Mouse (Mus musculus) heart, embryonic 13.5 days (tissue): ENCODE measurements around the gene Pde6g. TPM values are rescaled to one million over a fixed set of nuclear protein-coding genes. Genes with fewer than 3 reads are reported as not detected.

Experiments
- ATAC-seq: fragments of 200-750 bp; cut with Nextera tagmentation; 2 replicates; pipeline ENCODE4 v1.8.0; 2017; ENCODE audit warnings: moderate TSS enrichment; ENCODE audit not compliant: insufficient number of reproducible peaks, low FRiP score, low TSS enrichment; ENCODE audit errors: extremely low read depth
- H3K27ac ChIP-seq: fragments of 300-500 bp; sonication (generic); replicated peaks from 2 replicates; pipeline ENCODE4 v1.5.1; 2015; ENCODE audit warnings: moderate library complexity, mild to moderate bottlenecking, inconsistent platforms
- H3K27me3 ChIP-seq: fragments of 300-500 bp; sonication (generic); replicated peaks from 2 replicates; pipeline ENCODE4 v1.6.1; 2015; ENCODE audit warnings: mild to moderate bottlenecking, inconsistent platforms
- H3K36me3 ChIP-seq: fragments of 300-500 bp; sonication (generic); 2 replicates; pipeline ENCODE4 v1.6.1; 2015; ENCODE audit warnings: mild to moderate bottlenecking, inconsistent platforms
- H3K4me1 ChIP-seq: fragments of 300-500 bp; sonication (generic); 2 replicates; pipeline ENCODE4 v1.6.1; 2015; ENCODE audit warnings: inconsistent platforms
- H3K4me2 ChIP-seq: fragments of 300-500 bp; sonication (generic); 2 replicates; pipeline ENCODE4 v1.6.1; 2015; ENCODE audit warnings: inconsistent platforms, mild to moderate bottlenecking, moderate library complexity
- H3K4me3 ChIP-seq: fragments of 300-500 bp; sonication (generic); 2 replicates; pipeline ENCODE4 v1.5.1; 2015; ENCODE audit warnings: moderate library complexity, mild to moderate bottlenecking, inconsistent platforms
- H3K9ac ChIP-seq: fragments of 300-500 bp; sonication (generic); 2 replicates; pipeline ENCODE4 v1.6.1; 2015; ENCODE audit warnings: inconsistent platforms, mild to moderate bottlenecking, moderate library complexity
- H3K9me3 ChIP-seq: fragments of 300-500 bp; sonication (generic); 2 replicates; pipeline ENCODE4 v1.6.1; 2016; ENCODE audit warnings: inconsistent platforms
- WGBS: fragments of 180-500 bp; shearing (Covaris S2); methylation state at CpG from one replicate; pipeline ENCODE4 v1.1.7; 2015; ENCODE audit warnings: mixed read lengths; 5-methylcytosine and 5-hydroxymethylcytosine counted together
- polyA plus RNA-seq: library from polyadenylated mRNA; unstranded; fragments of >200 nt; fragmentation: Nextera tagmentation; extraction: Ambion mirVana; gene quantifications from 2 replicates; pipeline ENCODE4 v1.2.1, GENCODE M21; 2015

The Pde6g gene
- polyA plus RNA-seq, 1 experiment from 2014 or later, result not detected

DNA sequence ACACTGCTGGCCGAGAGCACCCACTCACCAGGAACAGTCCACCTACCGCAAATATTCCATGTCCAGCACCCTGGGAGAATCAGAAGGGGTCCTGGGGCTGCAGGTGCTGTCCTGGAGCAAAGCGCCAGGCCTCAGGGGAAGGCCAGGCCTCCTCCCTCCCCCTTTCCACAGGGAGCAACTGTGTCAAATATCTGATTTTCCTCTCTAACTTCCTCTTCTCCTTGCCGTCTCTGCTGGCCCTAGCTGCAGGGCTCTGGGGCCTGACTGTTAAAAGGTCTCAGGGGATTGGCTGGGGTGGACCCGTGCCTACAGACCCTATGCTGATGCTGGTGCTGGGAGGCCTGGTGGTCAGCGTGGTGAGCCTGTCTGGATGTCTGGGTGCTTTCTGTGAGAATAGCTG, 9.2 kb downstream of the Pde6g start:
- Histone ChIP-seq H3K9me3 (no peaks in the 10 kb centered on the region), H3K4me1 (0 out of 2 replicates have a peak, but pooled peaks cover 7% of the 10 kb centered on the region), H3K4me3 (no peak overlapping the region), H3K4me2 (no peak overlapping the region), H3K9ac (no peak overlapping the region), H3K27ac (no peak overlapping the region), H3K36me3 (no peaks in the 10 kb centered on the region), H3K27me3 (no peaks in the 10 kb centered on the region; the same call in 1 of the 2 replicates)
- ATAC-seq, result no peak
- WGBS, result 72% methylated on average over 6 of the region's 6 CpGs

DNA sequence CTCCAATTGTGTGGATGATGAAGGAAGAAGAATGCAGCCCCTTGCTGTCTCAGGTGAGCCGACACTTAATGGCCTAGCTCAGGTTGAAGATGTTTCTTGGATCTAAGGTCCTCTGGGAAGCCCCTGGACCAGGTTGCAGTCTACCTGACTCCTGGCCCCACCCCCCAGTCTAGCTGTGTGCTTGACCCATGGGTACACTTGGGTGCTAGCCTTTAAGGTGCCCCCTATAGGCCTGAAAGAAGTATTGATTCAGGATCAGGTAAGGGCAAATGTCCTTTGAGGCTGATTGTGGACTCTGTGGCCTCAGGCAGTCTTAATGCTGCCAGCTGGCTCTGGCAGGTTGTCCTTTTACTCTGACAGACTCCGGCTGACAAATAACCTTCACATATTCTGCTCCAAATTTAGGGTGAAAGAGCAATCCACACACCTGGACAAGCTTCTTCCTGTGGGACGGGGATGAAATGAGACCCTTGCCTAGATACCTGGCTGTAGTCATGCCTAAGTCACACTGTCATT, 10.5 kb downstream of the Pde6g start:
- Histone ChIP-seq H3K27me3 (no peaks in the 10 kb centered on the region; the same call in 1 of the 2 replicates), H3K4me2 (no peak overlapping the region), H3K4me3 (no peak overlapping the region), H3K9me3 (no peaks in the 10 kb centered on the region), H3K9ac (no peak overlapping the region), H3K36me3 (no peaks in the 10 kb centered on the region), H3K4me1 (0 out of 2 replicates have a peak, but pooled peaks cover 7% of the 10 kb centered on the region), H3K27ac (no peak overlapping the region)
- 85% methylated on average over 3 of the region's 3 CpGs for WGBS
- no peak for ATAC-seq

DNA sequence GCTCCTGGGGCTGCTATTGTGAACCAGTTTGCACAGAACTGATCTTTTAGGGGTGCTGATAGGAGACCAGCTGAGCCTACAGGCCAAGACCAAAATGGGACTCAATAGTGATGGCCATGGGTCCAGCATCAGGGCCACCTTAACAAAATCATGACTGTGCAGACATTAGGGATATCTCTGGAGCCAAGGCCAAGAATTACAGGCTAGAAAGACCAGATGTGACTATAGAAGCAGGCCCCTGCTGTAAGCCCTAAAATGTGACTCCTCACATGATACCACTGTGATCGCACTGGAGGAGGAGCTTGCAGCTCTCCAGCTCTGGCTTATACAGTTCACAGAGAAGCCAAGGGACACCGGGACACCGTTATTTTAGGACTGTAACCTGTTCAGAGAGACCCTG, 11.0 kb downstream of the Pde6g start, which contains the start of gene Tspan10:
Gene Tspan10, plus strand, starts transcription at position 301 of the 400 bp plus-strand sequence.
- no peak within 1 kb of the TSS for H3K27ac ChIP-seq
- H3K27me3 ChIP-seq, result no peaks in the 10 kb centered on the region; the same call in 1 of the 2 replicates
- no peak within 1 kb of the TSS for H3K4me2 ChIP-seq
- H3K9me3 ChIP-seq, result no peaks in the 10 kb centered on the region
- no peak within 1 kb of the TSS for H3K4me3 ChIP-seq
- H3K9ac ChIP-seq, result no peak within 1 kb of the TSS
- H3K4me1 ChIP-seq, result 0 out of 2 replicates have a peak, but pooled peaks cover 7% of the 10 kb centered on the region
- WGBS, result 88% methylated on average over 3 of the region's 3 CpGs
- no peaks in the 10 kb centered on the region for H3K36me3 ChIP-seq
- ATAC-seq, result no peak

DNA sequence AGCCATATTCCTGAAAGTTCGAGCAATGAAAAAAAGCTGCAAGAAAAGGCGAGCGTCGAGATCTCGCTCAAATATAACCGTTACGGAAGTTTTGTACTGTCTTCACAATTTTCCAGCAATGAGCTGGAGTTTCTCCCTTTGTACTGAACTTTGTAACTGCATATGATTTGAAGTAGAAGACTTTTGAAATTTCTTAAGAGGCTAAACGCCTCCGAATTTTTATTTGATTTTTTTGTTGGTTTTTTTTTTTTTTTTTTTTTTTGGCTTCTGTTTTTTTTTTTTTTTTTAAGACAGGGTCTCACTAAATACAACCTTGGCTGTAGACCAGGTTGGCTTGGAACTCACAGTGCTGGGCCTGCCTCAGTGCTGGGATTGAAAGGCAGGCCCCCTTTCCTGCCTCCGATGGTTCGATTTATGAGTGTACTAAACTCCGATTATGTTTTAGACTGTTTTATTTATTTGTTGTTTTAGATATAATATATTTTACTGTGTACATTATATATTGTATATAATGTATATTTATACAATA, 15.4 kb downstream of the Pde6g start:
- peak overlapping the region; percentile 99 for H3K4me3 ChIP-seq
- no peaks in the 10 kb centered on the region; the same call in 1 of the 2 replicates for H3K27me3 ChIP-seq
- ATAC-seq, result no peak
- H3K4me1 ChIP-seq, result peaks cover 19% of the 10 kb centered on the region
- H3K36me3 ChIP-seq, result peaks cover 29% of the 10 kb centered on the region
- WGBS, result 25% methylated on average over 12 of the region's 12 CpGs
- peak overlapping the region; percentile 83 for H3K4me2 ChIP-seq
- no peaks in the 10 kb centered on the region for H3K9me3 ChIP-seq
- peak overlapping the region; percentile 85 for H3K27ac ChIP-seq
- peak overlapping the region; percentile 98 for H3K9ac ChIP-seq

DNA sequence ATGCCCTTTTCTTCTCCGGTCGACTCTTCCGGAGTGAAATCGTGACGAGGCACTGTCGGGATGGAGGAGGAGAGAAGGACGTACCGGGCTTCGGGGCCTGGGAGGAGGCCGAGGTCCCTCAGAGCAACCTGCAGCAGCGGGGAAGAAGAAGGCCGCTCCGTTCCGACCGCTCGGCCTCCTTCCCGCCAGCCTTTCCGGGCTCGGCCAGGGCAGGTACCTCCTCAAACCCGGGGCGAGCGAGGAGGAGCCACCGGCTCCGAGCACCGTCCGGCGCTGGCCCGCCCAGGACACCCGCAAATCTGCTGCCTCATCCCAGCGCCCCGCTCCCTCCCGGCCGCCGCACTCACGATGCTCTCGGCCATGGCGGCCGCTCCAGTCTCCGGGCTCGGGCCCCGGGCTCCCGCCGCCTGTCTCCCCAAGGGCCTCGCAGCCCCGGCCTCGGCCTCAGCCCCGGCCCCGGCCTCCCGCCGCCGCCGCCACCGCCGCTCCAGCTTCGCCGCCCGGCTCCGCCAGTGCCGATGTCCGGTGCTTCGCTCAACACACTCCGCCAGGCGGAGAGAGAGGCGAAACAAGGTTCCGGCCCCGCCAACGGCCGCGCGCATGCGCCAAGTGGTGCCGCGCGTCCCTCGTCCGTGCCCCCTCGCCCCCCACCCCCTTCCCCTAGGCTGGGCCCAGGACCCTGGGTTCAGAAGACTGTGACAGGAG, 16.0 kb downstream of the Pde6g start, which contains the start of gene Nploc4:
Gene Nploc4, minus strand, starts transcription at position 557 of the 705 bp plus-strand sequence.
- peak within 1 kb of the TSS; percentile 98 for H3K9ac ChIP-seq
- H3K4me1 ChIP-seq, result peaks cover 19% of the 10 kb centered on the region
- H3K36me3 ChIP-seq, result peaks cover 35% of the 10 kb centered on the region
- no peaks in the 10 kb centered on the region; the same call in 1 of the 2 replicates for H3K27me3 ChIP-seq
- peak; percentile 74 for ATAC-seq
- no peaks in the 10 kb centered on the region for H3K9me3 ChIP-seq
- WGBS, result under 1% methylated on average over 77 of the region's 77 CpGs
- H3K4me2 ChIP-seq, result peak within 1 kb of the TSS; percentile 83
- peak within 1 kb of the TSS; percentile 99 for H3K4me3 ChIP-seq
- peak within 1 kb of the TSS; percentile 85 for H3K27ac ChIP-seq

DNA sequence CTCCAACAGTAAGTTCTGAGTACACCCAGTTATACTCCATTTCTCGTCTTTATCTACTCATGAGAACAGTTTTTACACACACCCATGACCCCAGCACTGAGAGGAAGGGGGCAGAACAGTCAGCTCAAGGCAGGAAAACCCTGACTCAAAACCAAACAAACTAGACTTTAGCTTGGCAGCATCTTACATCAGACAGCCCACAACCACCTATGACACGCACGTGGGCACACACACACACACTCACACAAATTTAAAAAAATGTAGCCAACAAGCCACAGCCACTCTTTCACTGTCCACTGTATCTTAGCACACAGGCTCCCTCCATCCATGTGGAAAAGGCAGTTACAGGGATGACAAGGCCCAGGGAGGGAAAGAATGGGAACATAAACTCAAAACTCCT, 26.6 kb downstream of the Pde6g start:
- Histone ChIP-seq H3K27ac (no peak overlapping the region), H3K27me3 (no peaks in the 10 kb centered on the region), H3K4me3 (no peak overlapping the region), H3K9ac (no peak overlapping the region), H3K9me3 (no peaks in the 10 kb centered on the region), H3K4me1 (peaks cover 12% of the 10 kb centered on the region), H3K36me3 (peaks cover 89% of the 10 kb centered on the region), H3K4me2 (no peak overlapping the region)
- 84% methylated on average over 3 of the region's 3 CpGs for WGBS
- no peak for ATAC-seq

DNA sequence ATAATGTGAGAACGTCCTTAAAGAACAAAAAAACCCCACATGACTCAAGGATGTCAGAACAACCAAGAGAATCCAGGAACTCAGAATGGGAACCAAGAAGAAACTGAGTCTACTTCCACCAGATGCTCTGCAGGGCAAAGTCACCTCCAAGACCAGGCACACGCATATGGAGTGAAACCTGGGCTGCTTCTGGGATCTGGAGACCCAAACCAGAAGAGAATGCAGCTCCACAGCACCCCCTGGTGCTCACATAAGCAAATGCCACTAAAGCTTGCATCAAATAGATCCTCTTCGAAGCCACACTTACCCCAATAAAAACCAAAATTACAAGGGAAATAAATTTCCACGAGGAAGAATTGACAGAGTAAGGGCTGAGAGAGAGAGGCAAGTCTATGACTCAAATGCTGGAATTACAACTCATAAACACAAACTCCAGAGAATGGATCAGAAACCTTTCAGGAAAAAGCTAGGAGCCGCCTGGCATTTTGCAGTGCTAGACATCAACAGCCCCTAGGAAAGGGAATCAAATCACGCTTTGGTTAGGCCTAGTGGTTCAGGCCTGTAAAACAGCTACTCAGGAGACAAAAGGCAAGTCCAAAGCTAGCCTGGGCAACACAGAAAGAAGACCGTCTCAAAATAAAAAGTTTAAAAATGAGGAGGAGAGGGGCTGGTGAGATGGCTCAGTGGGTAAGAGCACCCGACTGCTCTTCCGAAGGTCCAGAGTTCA, 29.6 kb downstream of the Pde6g start:
- Histone ChIP-seq H3K4me2 (no peak overlapping the region), H3K36me3 (peaks cover 90% of the 10 kb centered on the region), H3K9me3 (no peaks in the 10 kb centered on the region), H3K4me1 (peaks cover 12% of the 10 kb centered on the region), H3K27ac (peak overlapping the region; percentile 42), H3K9ac (0 out of 2 replicates have a peak overlapping the region, but pooled peaks have one; percentile 40), H3K27me3 (no peaks in the 10 kb centered on the region), H3K4me3 (no peak overlapping the region)
- ATAC-seq, result no peak
- 67% methylated on average over 9 of the region's 9 CpGs for WGBS

DNA sequence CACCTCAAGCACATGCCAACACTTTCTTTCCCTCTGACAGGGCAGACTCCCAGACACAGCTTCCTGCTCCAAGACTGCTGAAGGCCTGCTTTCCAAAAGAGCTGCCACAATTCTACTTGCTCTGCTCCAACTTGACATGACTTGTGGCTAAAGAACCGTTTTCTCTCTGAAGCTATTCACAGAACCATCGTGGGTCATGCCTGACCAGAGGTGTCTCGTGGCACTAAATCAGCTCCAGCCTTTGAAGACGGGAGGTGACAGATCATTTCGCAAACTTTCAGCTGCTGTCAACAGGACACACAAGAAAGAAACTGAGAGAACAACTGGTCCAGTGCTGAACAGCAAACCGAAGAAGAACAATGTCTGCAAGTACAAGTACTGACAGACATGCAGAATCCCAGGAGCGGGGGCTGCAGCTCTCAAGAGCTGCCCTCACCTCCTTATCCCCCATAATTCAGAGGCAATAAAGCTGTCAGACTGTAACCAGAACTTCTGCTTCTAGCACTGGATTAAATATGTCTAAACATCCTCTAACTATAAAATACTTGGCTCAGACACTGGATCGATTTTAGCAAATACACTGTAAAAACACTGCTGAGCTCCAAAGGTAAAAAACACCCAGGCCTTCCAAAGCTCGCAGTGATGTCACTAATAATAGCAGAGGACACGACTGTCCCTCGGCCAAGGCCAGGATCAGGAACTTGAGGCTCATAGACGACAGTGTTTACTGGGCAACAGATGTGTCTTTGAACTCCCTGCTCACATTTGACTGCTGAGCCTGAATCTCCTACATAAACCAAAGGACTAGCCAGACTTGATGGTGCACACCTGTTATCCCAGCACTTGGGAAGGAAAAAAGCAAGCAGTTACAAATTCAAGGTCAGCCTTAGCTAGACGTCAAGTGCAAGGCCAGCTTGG, 30.4 kb downstream of the Pde6g start:
- 73% methylated on average over 13 of the region's 13 CpGs for WGBS
- peaks cover 12% of the 10 kb centered on the region for H3K4me1 ChIP-seq
- peak overlapping the region; percentile 42 for H3K27ac ChIP-seq
- no peaks in the 10 kb centered on the region for H3K27me3 ChIP-seq
- peak overlapping the region; percentile 40; the same call in 1 of the 2 replicates for H3K9ac ChIP-seq
- H3K4me2 ChIP-seq, result no peak overlapping the region
- no peaks in the 10 kb centered on the region for H3K9me3 ChIP-seq
- H3K4me3 ChIP-seq, result no peak overlapping the region
- H3K36me3 ChIP-seq, result peaks cover 90% of the 10 kb centered on the region
- ATAC-seq, result no peak

DNA sequence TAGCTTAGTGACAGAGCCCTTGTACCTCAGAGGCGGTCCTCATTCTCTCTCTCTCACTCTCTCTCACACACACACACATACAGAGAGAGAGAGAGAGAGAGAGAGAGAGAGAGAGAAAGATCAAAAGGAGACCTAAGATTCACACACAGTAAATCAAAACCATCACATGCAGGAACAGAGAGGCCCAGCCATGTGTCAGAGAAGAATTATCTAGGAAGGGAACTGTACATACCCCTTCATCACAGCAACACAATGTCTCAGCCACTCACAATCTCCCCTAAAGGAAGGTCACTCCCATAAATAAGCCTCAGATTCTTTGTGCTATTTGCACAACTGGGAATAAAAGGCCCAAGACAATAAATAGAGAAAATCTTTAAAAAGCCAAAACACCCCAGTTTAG, 34.7 kb downstream of the Pde6g start:
- peaks cover 95% of the 10 kb centered on the region for H3K36me3 ChIP-seq
- ATAC-seq, result no peak
- peaks cover 12% of the 10 kb centered on the region for H3K4me1 ChIP-seq
- H3K9ac ChIP-seq, result no peak overlapping the region
- no peak overlapping the region for H3K4me2 ChIP-seq
- WGBS, result 100% methylated on average over 1 of the region's 1 CpGs
- H3K27ac ChIP-seq, result peak overlapping the region; percentile 17; the same call in 1 of the 2 replicates
- no peaks in the 10 kb centered on the region for H3K27me3 ChIP-seq
- no peaks in the 10 kb centered on the region for H3K9me3 ChIP-seq
- H3K4me3 ChIP-seq, result no peak overlapping the region

DNA sequence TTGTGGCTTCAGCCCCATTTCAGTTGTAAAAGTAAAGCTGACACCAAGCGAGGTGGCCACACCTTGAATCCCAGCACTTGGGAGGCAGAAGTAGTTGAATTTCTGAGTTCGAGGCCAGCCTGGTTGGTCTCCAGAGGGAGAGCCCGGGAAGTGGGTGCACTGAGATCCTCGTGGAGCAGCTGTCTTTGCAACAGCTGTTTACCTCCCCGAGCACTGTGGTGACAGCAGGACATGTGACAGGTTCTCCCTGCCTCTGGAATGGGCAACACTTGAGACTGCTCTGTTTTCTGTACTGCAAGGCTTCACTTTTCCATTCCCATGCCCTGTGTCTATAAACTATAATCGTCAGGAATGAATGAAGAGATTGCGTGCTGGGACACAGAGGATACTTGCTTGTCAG, 35.4 kb downstream of the Pde6g start:
- peaks cover 5% of the 10 kb centered on the region; the same call in 1 of the 2 replicates for H3K4me1 ChIP-seq
- no peak overlapping the region for H3K4me3 ChIP-seq
- WGBS, result 77% methylated on average over 7 of the region's 7 CpGs
- H3K4me2 ChIP-seq, result no peak overlapping the region
- no peak for ATAC-seq
- H3K36me3 ChIP-seq, result peaks cover 96% of the 10 kb centered on the region
- H3K27me3 ChIP-seq, result no peaks in the 10 kb centered on the region
- no peaks in the 10 kb centered on the region for H3K9me3 ChIP-seq
- H3K27ac ChIP-seq, result 0 out of 2 replicates have a peak overlapping the region, but pooled peaks have one; percentile 17
- H3K9ac ChIP-seq, result no peak overlapping the region
